Mouse (Mus musculus) liver, adult 2 months (tissue): ENCODE measurements around the gene Gpbp1l1.

Source experiments
- CTCF ChIP-seq: fragments of 200-500 bp; IDR thresholded peaks from 2 replicates; pipeline ENCODE4 v1.5.1; 2011; ENCODE audit warnings: low read depth, low read length, control low read depth
- POLR2A ChIP-seq: fragments of 200-500 bp; IDR thresholded peaks from 2 replicates; pipeline ENCODE4 v1.6.1; 2011; ENCODE audit warnings: low read length, control low read depth; ENCODE audit not compliant: insufficient read depth; ENCODE audit errors: extremely low read depth

DNA sequence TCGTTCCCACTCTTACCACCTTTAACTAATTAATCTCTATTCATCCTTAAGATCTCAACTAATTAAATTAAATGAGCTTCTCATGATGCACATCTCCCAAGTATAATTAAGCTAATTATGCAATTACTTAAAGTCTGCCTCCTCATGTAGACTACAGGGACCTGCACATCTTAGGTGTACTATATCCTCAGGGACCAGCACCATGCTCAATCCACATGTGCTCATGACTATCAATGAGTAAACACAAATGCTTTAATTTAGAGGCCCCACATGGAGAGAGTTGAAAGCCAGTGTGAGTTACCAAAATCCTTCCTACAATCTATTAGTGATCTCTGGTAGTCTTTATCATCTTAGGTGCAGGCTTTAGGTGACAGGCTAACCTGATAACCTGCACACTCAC, 77.7 kb downstream of the Gpbp1l1 start:
- TF ChIP-seq CTCF (no peak), POLR2A (no peak)
